Mouse (Mus musculus): ENCODE measurements around the gene H2-Q2.
"Not testable (repeated sequence)": the region's sequence is repeated elsewhere in the genome, so short reads cannot be mapped to it uniquely, and the experiment has no call there.

H2-Q2 gene

DNA sequence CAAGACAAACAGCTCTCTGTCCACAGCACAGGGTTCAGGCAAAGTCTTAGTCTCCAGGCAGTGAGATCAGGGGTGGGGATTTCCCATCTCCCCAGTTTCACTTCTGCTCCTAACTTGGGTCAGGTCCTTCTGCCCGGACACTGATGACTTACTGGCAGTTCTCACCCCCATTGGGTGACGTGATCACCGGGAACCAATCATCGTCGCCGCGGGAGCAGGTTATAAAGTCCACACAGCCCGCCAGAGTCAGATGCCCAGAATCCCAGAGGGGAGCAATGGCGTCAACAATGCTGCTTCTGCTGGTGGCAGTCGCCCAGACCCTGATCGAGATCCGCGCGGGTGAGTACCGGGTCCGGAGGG, 37.3 kb downstream of the H2-Q2 start, which contains the start of gene H2-Q4:
H2-Q4 (plus strand) TSS at position 249 of the 360 bp plus-strand sequence.
- peak; percentile 93 for DNase-seq (ENCODE audit: low spot score)

- DNase-seq (ENCODE audit: low spot score) = peak; percentile 46
Measured at GRCm38 (mm10) chr17:35379729-35380451, 37.8 kb downstream of the H2-Q2 start.

DNA sequence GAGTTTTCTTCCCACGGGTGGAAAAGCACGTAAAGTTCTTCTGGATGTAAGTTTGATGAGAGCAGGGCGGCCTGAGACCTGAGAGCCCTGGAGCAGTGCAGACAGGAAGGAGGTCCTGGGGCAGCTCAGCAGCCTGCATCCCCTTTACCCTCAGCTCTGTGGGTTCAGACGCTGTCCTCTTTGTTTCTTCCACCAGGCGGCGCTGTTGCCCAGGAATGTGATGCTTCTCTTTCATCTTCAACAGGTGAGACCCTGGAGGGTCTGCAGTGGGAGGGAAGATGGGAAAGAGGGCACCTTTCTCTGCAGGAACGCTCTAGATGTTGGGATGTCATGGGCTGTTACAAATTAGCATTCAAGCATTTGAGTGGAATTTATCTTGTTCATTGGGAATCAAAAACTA, 47.8 kb downstream of the H2-Q2 start:
- DNase-seq (ENCODE audit: low spot score) = peak; percentile 12

- not testable (repeated sequence) for DNase-seq (ENCODE audit: low spot score)
Measured at GRCm38 (mm10) chr17:35392671-35393070, 50.6 kb downstream of the H2-Q2 start.

DNA sequence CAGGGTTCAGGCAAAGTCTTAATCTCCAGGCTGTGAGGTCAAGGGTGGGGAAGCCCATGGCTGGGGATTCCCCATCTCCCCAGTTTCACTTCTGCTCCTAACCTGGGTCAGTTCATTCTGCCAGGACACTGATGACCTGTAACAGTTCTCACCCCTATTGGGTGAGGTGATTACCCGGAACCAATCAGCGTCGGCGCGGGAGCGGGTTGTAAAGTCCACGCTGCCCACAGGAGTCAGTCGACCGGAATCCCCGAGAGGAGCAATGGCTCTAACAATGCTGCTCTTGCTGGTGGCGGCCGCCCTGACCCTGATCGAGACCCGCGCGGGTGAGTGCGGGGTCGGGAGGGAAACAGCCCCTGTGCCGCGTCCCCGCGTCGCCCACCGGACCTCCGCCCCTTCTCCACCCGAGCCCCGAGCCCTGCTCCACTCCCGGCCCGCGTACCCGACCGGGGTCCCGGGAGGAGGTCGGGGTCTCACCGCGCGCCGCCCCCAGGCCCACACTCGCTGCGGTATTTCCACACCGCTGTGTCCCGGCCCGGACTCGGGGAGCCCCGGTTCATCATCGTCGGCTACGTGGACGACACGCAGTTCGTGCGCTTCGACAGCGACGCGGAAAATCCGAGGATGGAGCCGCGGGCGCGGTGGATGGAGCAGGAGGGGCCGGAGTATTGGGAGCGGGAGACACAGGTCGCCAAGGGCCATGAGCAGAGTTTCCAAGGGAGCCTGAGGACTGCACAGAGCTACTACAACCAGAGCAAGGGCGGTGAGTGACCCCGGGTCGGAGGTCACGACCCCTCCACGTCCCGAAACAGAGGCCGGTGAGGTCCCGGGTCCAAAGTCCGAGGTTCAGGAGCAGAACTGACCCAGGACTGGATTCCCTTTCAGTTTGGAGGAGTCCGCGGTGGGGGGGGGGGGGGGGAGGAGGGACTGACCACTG, 52.1 kb downstream of the H2-Q2 start:
- DNase-seq (ENCODE audit: low spot score) = not testable (repeated sequence)

All from urinary bladder, postnatal 14 days (tissue).